Mouse (Mus musculus) G1E (cell line): ENCODE data around the gene Slc6a11.

Experiments used
- CTCF ChIP-seq: IDR thresholded peaks from 2 replicates; pipeline ENCODE4 v1.5.1; 2012; ENCODE audit warnings: low read depth, low read length, inconsistent platforms, mixed read lengths
- TAL1 ChIP-seq: conservative IDR thresholded peaks from 2 replicates; pipeline ENCODE4 v1.6.1; 2012; ENCODE audit warnings: low read depth, low read length, inconsistent platforms, mixed read lengths

- TF ChIP-seq CTCF (no peak), TAL1 (no peak)
Measured at GRCm38 (mm10) chr6:114187121-114187520, 56.1 kb downstream of the Slc6a11 start.
